Mouse (Mus musculus): ENCODE measurements around the gene Osbpl9.

Gene Osbpl9

DNA sequence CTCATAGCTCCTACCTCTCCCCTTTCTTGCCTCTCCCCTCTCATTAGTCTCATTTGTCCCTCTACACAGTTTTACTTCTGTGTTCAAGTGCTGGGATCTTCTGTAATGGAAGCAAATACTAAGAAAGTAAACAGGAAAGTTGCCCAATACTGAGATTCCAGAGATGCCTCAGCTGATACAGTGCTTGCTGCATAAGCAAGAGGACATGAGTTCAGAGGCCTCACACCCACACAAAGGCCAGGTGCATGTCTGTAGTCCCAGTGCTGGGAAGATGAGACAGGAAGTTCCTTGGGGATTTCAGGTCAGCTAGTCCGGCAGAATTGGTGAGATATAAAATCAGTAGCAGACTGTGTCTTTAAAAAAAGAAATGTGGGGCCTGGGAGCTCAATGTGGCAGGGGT, 2.3 kb upstream of the Osbpl9 start:
- peak; percentile 92 for DNase-seq

DNA sequence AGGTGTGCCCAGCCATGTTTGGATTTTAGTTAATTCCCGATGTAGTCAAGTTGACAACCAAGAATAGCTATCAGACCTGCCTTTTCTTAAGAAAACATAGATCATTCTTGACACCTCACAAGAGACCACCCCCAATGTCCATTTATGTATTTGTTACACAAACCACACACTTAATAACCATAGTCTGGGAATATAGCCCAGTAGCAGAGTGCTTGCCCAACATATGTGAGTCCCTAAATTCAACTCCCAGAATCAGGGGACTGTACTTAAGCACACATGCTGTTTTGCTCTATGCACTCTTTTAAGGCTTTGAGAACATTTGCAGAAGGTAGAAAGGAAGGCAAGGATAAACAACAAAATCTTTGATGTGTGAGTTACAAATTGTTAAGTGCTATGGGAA, 1.9 kb upstream of the Osbpl9 start:
- peak; percentile 4 for DNase-seq

DNA sequence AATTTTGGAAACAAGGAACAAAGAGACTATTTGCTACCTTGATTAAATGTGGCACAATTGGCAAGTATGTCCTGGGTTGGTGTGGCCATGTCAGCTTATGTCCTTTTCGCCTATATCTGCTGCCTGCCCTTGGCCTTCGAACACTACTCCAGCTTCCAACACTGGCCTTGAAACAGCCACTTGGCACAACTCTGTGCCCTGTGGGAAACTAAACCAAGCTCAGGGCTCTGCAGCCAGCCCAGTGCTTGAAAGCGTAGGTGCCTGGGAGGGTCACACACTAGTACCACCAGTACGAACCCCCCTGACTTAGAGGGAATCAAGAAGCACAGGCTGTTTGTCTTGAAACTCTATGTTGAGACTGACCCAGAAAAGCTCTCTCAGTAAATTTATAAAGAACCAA, 3.0 kb downstream of the Osbpl9 start:
- peak; percentile 93 for DNase-seq

DNA sequence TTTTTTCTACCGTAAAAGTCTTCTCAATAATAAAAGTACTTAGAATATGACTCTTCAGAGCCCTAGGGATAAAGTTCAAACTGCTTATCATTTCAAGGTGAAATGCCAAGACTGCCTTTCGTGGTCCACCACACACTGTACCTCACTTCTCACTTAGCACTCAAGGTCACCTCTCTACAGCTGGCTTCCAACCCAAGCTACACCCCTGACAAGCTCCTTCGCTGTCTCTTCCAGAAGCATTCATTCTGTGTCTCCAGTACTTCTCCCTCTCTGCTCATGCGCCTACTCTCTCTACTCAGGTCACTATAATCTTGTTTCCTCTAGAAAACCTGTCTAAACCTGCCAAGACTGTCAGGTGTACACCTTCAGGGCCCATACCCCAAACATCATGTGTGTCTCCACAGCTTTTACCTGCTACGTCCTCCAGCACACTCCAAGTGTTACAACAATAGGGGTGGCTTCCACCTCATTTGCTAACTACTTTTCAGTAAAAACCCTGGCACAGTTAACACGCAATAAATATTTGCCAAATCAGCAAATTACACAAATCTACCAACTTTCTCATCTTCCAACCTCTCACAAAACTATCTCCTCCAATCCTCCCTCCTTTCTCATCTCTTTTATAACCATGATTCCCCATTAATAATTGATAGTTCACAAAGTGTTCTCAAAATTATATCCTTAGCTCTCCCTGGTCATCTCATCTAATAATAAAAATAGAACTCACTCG, 6.0 kb downstream of the Osbpl9 start:
- DNase-seq: no peak

DNA sequence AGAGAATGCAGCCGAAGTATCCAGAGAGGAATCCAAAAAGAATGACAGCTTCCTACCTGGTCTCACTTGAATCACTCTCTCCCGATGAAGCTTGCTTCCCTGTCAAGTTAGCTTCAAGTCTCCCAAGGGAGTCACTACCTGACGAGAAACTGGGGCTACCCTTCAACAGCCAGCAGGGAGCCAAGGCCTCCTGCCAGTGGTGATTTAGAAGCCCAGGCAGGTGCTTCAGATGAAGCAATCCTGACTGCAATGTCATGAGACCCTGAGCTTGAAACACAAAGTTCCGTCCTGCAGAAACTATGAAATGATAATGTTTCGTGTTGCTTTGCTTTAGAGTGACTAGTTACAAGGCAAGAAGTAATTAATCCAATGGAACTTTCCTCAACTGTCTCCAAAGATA, 8.2 kb downstream of the Osbpl9 start:
- no peak for DNase-seq

DNA sequence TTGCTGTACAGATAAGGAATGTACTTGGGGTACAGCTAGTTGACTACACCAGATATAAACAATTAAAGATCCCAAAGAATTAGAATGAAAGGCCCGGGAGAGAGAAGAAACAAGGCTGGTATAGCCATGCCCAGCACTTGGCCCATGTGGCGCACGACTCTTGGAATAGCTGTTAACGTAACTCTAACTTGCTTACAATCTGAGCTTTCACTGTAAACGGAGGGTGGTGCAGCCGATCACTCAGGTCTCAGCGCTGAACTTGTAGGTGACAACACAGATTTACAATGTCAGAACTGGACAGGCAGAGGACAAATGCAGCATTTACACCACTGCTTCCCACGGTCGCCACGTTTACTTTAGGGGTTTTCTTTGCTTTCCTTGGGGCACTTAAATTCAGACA, 10.5 kb downstream of the Osbpl9 start:
- DNase-seq: no peak

DNA sequence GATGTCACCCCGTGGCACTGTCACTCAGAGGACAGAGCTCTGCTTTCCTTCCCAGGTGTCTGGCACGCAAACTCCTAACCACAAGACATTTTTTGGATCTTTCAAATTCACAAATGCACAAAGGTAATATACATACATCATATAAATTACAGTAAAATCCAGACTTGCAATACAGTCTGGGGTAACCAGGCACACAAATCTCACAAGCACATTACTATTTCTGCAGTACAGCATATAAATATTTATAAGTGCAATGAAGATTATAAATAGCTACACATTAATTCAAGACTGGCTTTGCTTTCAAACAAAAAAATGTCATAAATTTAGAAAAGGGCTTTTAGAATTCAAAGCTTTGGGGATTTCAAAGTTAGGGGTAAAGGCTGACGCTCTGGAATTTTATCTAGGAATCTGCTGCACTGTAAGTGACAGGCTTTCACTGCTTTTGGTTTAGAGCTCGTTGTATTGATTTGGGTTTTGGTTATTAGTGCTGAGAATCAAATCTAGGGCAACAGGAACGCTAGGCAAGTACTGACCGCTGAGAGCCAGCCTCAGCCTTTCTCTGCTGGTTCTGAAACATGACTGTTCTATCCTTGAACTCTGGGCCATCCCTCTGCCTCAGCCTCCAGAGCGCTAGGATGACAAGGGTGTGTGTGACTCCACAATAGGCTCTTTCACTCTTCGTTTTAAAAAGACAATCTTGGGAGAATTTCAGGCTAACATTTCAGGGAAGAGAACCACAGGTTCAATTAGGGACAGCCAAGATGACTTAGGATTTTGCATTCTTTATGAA, 16.3 kb downstream of the Osbpl9 start:
- DNase-seq: no peak

DNA sequence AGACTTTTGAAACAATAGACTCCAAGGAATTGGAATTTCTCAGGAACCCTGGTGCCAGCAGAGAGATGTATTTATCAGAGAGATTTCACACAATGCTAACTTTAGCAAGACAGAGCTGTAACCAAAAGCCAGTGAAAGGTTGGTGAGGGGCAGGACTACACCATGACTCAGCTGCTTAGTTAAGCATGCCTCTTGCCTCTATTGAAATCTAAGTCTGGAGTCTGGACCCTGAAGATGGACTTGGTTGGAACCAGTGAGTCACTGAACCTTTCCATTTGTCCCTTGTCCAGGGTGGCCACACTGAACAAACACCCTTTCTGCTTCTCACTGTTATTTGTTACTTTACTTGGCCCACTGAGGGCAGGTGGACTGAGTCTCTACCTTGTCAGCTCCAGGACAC, 26.4 kb downstream of the Osbpl9 start:
- DNase-seq: no peak

DNA sequence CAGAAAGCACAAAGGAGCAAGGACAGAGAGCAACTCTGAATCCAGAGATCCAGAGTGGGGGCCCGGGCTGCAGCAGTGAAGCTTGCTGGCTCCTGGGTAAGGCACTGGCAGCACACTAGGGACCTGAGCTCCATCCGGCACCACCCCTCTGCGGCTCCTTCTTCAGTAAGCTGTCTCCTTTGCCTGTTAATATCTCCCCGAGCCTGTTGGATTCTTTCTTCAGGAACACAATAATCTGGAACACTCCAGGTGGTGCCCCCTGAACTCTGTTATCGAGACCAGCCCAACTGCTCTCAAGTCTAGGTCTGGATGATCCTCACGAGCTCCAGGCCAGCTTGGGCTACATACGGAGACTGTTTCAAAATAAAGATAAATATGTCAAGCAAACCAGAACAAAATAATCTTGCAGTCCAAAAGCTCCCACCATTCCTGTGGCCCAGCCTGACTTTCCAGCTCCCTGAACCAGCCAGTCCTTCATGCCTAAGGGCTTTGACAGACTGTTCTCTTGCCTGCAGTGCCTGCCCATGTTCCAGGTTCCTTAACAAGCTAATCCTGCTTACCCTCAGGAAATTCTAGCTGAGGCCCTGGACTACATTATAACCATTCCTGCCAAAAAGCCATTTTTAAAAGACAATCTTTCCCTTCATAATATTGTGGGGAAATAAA, 28.2 kb downstream of the Osbpl9 start:
- DNase-seq: peak; percentile 97

DNA sequence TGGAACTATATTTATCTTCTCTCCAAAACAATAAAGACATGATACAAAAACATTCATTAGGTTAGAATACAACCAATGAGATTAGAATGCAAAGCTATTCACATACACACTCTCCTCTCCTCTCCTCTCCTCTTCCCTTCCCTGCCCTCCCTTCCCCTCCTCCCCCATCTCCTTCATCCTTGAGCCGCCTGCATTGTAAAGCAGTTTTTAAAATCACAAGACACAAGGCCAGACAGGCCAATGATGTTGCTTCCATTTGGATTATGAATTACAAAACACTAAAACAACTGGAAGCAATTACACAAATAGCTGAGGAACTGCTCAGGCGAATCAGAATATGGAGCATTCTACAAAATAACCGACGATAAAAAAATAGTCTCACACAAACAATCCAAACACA, 28.7 kb downstream of the Osbpl9 start:
- no peak for DNase-seq

DNA sequence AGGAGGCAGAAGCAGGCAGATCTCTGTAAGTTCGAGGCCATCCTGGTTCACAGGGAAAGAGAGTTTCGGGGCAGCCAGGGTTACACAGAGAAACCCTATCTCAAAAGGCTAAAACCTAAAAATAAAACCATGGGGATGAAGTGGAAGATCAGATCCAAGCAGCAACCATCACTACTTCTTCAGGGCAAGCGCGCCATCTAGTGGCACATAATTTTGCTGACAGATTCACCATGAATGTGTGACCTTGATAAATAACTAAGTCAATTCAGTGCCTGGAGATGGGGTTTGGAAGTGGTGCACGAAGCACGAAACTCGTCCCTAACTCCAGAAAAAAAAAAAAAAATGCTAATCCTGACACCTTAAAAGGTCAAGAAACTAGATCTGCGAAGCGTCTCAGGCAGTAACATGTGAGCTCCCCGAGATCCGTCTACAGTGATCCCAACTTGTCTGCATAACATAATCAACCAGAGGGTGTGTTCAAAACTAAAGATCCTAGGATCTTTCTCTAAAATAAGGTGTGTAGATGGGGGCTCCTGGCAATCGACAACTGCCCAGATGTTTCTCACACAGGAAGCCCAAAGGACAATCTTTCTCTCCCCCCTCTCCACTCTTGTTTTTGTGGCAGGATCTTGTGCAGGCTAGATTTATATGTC, 36.4 kb downstream of the Osbpl9 start:
- DNase-seq: peak; percentile 97

DNA sequence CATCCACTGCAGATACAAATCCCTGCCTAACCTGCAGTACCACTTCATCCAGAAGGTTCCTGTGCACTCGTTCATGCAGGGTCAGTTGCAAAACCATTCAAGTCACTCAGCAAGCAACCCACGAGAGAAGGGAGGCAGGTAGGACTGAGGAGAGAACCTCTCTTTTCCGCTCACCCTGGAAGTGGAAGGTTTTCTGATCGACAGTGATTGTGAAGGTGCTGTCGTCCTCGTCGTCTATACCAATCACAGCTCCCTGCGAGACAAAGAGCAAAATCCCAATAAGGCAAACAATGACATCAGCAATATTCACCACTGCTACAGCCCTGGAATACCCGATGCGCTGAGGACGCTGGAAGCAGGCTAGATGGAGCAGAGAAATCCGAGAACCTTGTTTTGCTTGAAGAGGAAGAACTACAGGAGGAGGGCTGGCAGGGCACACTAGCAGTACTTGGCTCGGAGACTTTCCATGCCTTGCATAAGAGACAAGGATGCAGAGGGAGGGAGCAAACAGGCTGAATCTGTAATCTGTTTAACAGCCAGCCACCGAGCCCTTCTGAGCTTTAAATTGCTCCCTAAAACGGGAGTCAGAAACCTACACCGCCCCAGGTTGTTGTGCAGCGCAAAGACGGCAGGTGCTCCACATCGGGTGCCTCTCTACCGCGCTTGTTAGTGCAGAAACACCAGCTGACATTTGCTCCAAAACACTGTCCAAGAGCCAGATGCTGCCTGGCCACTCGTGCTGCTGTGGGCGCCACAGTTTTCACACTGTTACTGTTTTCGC, 45.4 kb downstream of the Osbpl9 start:
- peak; percentile 97 for DNase-seq

DNA sequence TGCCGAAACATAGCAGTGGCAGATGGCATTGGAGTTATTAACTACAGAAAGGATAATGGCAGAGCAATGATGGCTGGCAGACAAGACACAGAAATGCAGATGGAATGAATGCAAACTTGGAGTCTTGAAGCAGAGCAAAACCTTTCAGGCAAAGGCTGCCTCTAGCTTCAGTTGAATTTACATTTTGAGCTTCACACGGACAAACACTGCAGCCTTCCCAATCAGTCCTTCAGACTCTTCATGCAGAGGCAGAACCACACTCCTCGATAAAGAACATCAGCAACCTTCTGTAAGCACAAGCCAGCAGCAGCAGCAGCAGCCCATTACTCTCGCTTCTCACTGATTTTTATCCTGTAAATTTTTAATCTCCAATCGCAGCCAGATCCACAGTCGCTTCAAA, 46.0 kb downstream of the Osbpl9 start:
- peak; percentile 80 for DNase-seq

DNA sequence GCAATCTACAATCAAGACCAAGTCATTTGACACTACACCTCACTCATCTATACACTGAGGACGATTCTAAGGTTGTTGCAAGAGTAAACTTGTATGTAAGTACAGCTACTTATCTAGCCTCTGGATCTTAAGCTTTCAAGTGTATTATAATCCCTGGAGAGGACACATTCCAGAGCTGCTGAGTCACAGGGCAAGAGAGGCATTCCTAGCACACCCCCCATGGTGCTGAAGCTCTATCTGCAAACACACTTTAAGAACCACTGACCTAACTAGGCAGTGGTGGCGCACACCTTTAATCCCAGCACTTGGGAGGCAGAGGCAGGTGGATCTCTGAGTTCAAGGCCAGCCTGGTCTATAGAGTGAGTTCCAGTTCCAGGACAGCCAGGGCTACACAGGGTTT, 51.9 kb downstream of the Osbpl9 start:
- DNase-seq: peak; percentile 89

DNA sequence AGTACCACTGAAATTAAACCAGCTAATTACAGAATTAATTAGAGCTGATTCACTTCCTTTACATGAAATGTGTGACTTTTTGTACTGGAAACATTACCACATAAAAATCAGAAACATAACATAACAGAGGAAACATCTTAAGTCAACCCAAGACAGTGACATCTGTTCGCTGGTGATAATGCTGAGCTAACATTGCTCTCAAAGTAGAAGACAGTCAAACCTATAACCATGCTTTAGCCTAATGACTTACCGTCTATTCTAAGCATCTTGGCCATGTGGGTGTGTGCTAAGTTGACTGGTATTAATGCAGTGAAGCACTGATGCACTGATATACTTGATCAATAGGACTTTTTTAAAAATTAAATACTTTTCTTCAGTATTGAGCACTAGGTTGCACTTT, 52.7 kb downstream of the Osbpl9 start:
- DNase-seq: peak; percentile 18

DNA sequence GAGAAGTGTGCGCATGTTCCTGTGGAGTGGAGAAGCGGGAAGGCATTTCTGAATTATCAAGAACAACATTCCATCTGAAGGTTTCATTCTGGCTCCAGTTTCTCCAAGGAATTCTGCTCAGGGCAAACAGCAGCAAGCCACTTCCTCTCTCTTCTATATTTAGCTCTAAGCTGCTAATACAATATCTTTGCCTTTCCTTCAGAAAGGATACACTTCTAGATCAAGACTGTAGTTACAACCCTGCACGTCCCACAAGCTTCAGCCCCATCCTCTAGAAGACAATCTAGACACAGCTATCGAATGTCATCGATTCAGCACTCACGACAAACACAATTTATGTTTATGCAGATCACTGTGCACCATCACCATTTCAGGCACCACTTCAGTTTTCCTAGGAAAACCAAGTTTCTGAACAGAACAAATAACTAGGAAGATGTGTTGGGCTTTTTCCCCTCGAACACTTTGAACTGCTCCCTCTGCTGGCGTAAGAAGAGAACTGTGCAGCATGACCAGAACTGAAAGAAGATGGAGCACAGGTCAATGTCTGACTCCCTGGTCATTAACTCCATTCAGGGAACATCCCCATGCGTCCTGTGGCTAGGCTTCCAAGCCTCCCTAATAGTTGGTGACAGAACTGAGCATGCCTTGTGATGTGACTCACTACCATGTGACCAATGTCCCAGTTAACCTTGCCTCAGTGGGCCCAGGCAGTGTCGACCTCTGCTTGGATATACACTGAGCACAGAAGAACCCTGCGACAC, 54.6 kb downstream of the Osbpl9 start:
- DNase-seq: peak; percentile 96

DNA sequence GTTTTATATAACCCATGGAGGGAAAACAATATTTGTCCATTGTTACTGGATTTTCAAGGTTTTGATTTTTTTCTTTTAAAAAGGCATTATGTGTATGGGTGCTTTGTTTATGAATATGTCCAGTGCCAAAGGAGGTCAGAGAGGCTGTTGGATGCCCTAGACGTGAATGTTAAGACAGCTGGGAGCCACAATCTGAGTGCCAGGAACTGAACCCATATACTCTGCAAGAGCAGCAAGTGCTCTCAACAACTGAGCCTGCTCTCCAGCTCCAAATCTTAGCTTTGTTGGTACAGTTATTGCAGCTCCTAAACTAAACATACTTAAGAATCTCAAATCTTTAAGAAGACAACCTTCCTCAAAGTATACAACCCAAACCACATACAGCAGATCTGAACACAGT, 59.0 kb downstream of the Osbpl9 start:
- DNase-seq: peak; percentile 76

DNA sequence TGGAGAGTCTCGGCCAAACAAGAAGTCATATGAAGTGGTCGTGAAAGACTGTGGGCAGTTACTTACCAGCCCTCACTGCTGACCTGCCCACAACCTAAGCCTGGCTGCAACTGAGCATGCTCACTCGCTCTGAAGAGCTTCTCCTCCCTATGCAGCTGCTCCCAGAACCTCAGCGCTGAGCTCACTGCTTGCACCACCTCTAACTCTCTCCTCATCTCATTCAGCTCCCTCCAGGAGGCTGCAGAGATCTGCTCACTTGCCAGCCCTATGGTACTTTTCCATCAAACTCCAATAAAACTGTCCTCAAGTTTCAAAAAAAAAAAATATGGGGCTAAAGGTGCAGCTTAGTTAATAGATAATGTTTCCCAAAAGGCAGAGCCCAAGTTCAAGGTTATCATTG, 63.5 kb downstream of the Osbpl9 start:
- peak; percentile 53 for DNase-seq

DNA sequence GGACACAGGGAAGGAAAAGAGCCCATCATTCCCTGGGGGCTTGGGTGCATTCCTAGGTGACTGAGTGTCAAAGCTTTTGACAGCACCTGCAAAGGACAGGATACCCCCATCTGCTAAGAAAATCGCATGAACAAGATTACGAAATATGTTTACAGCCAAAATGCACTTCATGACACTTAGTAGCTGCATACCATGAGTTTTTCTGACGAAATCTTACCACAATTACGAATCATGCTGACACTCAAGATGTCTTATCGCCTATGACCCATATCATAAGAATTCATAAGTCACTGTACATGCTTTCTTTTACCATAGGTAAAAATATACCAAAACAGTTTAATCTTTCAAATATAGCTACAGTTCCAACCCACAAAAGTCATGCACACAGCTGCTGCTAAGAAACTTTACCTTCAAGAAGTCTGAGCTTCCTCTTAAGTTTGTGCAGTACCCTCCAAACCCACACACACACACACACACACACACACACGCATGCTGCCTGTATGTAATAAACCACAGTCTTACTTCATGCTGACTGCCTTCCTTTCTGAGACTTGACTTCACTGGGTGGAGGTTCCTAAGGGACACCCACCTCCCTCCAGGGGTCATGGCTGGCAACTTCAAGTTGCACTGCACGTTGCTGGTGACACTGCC, 65.5 kb downstream of the Osbpl9 start:
- peak; percentile 76 for DNase-seq

DNA sequence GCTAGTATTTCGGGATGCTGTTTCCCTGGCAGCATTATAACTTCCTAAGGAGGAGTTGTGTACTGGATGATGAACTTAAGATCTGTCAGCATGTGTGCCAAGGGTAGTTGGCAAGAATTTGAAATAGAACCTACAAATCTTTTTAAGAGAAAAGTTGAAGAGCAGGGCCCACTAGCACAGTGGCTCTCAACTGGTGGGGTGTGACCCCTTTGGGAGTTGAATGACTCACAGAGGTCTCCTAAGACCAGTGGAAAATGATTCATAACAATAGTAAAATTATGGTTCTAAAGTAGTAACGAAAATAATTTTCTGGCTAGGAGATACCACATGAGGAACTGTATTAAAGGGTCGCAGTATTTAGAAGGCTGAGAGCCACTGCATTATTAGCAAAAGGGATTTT, 67.1 kb downstream of the Osbpl9 start:
- DNase-seq: peak; percentile 66

DNA sequence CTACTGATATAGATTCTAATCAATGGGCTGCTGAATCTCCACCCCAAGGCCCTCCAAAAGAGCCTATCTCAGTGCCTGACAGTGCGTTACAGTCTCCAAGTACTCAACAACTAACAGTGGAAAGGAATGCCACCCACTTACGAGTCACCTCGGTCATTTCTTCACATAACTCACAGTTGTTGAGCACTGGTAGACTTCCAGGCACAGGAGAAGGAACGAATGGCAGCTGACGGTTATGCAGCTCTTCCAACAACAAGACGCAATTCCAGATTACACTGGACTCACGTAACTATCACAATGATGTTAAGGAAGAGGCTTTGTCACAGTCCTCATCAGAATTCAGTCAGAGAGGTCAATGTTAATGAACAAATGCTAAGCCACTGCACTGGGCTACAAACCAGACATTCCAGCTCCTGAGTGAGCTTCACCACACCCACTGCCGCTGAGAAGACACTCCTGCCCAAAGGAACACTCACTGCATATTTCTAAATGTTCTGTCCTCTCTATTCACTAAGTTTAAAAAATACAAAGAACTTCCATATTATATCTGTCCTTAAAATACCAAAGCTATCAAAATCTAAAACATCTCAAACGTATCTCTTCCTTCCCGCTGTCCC, 70.7 kb downstream of the Osbpl9 start:
- DNase-seq: peak; percentile 65
